Mouse (Mus musculus): ENCODE data around the gene Gad1. TPM values are rescaled to one million over a fixed set of nuclear protein-coding genes. Genes with fewer than 3 reads are reported as not detected.

Gad1 gene
- polyA plus RNA-seq, 1 experiment from 2014 or later = 49.7 TPM

DNA sequence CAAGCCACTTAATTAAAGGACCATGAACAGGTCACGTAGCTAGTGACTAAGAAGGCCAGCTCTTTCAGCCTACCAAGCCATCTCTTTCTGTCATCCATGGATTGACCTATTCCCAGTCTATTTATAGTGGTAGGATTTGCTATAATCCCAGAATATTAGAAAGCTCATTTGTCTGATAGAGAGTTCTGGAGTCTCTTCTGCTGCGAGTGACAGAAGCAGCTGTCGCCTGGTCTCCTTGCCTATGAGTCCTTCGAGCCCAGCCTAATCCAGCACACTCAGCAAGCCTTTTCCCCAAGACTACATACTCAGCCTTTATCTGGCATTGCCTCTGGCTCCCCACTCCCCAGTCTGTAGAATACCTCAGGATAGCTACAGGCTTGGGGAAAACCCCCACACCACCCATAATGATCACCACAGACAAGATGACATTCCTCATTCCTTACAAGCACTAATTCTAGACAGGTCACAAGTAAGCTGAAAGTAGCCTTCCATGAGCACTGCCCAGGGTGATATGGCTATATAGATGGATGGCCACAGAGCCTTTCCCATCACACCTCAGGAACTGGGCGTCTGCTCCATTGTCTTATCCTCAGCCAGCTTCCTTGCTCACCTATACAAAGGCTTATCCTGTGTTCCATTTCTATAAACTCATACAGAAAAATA lies 81.3 kb downstream of the Gad1 start:
- H3K9ac ChIP-seq = no peak overlapping the region
- 86% methylated on average over 5 of the region's 5 CpGs for WGBS
- H3K9me3 ChIP-seq = 0 out of 2 replicates have a peak, but pooled peaks cover 3% of the 10 kb centered on the region
- H3K27ac ChIP-seq = no peak overlapping the region
- H3K4me3 ChIP-seq = no peak overlapping the region
- H3K4me2 ChIP-seq = no peak overlapping the region
- H3K4me1 ChIP-seq (replicated peaks) = peaks cover 12% of the 10 kb centered on the region
- no peaks in the 10 kb centered on the region for H3K27me3 ChIP-seq
- no peaks in the 10 kb centered on the region for H3K36me3 ChIP-seq
- no peak for ATAC-seq (ENCODE audit: low FRiP score)

DNA sequence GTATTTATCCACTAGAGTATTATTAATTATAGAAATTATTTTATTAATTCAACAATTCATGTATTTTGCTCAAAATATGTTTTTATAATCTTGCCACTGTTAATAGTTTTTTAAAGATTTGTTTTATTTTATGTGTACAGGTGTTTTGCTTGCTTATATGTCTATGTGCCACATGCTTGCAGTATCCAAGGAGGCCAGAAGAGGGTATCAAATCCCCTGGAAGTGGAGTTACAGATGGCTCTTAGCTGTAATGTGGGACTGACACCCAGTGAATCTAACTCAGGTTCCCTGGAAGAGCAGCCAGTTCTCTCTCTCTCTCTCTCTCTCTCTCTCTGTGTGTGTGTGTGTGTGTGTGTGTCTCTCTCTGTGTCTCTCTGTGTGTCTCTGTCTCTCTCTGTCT lies 88.1 kb downstream of the Gad1 start:
- H3K4me3 ChIP-seq = no peak overlapping the region
- 0 out of 2 replicates have a peak, but pooled peaks cover 3% of the 10 kb centered on the region for H3K9me3 ChIP-seq
- peaks cover 18% of the 10 kb centered on the region for H3K4me1 ChIP-seq (replicated peaks)
- H3K27me3 ChIP-seq = no peaks in the 10 kb centered on the region
- no peak overlapping the region for H3K27ac ChIP-seq
- no peak overlapping the region for H3K4me2 ChIP-seq
- ATAC-seq (ENCODE audit: low FRiP score) = no peak
- no peak overlapping the region for H3K9ac ChIP-seq
- no peaks in the 10 kb centered on the region for H3K36me3 ChIP-seq

DNA sequence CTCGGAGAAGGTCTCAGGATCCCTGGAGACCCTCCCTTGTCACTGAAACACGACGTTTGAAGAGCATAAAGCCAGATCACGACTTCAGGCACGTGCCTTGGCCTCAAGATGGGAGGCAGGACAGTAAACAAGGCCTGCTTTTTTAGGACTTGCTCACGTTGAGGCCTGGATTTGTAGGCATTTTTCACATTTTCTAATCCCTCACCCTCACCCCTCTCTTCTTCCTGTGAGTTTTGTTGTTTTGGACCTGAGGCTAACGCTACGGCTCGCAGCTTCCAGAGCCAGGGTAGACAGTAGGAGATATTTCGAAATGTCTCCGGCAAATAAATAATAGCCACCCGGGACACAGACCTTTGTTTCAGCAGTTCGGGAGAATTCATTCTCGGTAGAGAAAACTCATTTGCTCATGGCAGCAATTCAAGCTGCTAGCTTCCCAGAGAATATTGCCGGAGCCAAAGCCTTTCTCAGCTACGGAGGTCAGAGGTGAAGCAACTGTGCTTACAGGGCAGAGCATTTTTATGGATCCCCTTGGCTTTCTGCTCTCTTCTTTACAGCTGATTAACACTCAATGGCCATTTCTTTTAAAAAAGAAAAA lies 90.2 kb downstream of the Gad1 start:
- no peaks in the 10 kb centered on the region for H3K9me3 ChIP-seq
- H3K36me3 ChIP-seq = no peaks in the 10 kb centered on the region
- peak overlapping the region; percentile 1; the same call in 1 of the 2 replicates for H3K4me2 ChIP-seq
- no peak overlapping the region for H3K4me3 ChIP-seq
- peak overlapping the region; percentile 59 for H3K27ac ChIP-seq
- 0 out of 2 replicates have a peak overlapping the region, but pooled peaks have one; percentile 14 for H3K9ac ChIP-seq
- whole genome bisulfite sequencing = 36% methylated on average over 16 of the region's 16 CpGs
- peaks cover 18% of the 10 kb centered on the region for H3K4me1 ChIP-seq (replicated peaks)
- H3K27me3 ChIP-seq = no peaks in the 10 kb centered on the region
- no peak for ATAC-seq (ENCODE audit: low FRiP score)

- H3K4me3 ChIP-seq = no peak overlapping the region
- H3K27ac ChIP-seq = no peak overlapping the region
- H3K4me2 ChIP-seq = no peak overlapping the region
- WGBS = 80% methylated on average over 6 of the region's 6 CpGs
- no peak overlapping the region for H3K9ac ChIP-seq
- no peaks in the 10 kb centered on the region for H3K9me3 ChIP-seq
- no peaks in the 10 kb centered on the region for H3K27me3 ChIP-seq
- H3K4me1 ChIP-seq (replicated peaks) = peaks cover 14% of the 10 kb centered on the region
- no peak for ATAC-seq (ENCODE audit: low FRiP score)
- no peaks in the 10 kb centered on the region for H3K36me3 ChIP-seq
Measured at GRCm38 (mm10) chr2:70645266-70645780, 92.5 kb downstream of the Gad1 start.

- H3K4me3 ChIP-seq = no peak overlapping the region
- H3K9ac ChIP-seq = no peak overlapping the region
- H3K27ac ChIP-seq = no peak overlapping the region
- no peaks in the 10 kb centered on the region for H3K9me3 ChIP-seq
- no peak overlapping the region for H3K4me2 ChIP-seq
- H3K4me1 ChIP-seq (replicated peaks) = peaks cover 11% of the 10 kb centered on the region
- no peaks in the 10 kb centered on the region for H3K27me3 ChIP-seq
- 32% methylated on average over 4 of the region's 4 CpGs for WGBS
- no peaks in the 10 kb centered on the region for H3K36me3 ChIP-seq
- ATAC-seq (ENCODE audit: low FRiP score) = no peak
Measured at GRCm38 (mm10) chr2:70647681-70648080, 94.8 kb downstream of the Gad1 start.

- Histone ChIP-seq H3K4me3 (no peak overlapping the region), H3K36me3 (no peaks in the 10 kb centered on the region), H3K9ac (no peak overlapping the region), H3K4me2 (no peak overlapping the region), H3K27me3 (no peaks in the 10 kb centered on the region), H3K27ac (no peak overlapping the region), H3K9me3 (no peaks in the 10 kb centered on the region), H3K4me1 (replicated peaks) (peaks cover 5% of the 10 kb centered on the region)
- 95% methylated on average over 5 of the region's 5 CpGs for WGBS
- no peak for ATAC-seq (ENCODE audit: low FRiP score)
Measured at GRCm38 (mm10) chr2:70648271-70648670, 95.4 kb downstream of the Gad1 start.

DNA sequence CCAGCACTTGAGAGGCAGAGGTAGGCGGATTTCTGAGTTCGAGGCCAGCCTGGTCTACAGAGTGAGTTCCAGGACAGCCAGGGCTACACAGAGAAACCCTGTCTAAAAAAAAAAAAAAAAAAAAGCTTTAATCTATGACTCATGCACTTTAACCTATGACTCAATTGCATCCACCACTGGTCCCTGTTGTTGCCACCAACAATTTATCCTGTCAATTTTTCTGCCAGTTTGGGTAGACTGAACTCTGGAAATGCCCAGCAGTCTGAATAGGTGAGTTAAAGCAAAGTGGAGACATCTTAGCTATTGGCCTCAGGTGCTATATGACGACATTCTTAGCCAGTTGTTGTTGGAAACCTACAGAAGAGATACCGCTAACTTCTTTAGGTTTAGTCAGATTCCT lies 96.6 kb downstream of the Gad1 start:
- Histone ChIP-seq H3K4me2 (no peak overlapping the region), H3K27me3 (no peaks in the 10 kb centered on the region), H3K9me3 (no peaks in the 10 kb centered on the region), H3K4me1 (replicated peaks) (no peaks in the 10 kb centered on the region), H3K27ac (no peak overlapping the region), H3K9ac (no peak overlapping the region), H3K36me3 (no peaks in the 10 kb centered on the region), H3K4me3 (no peak overlapping the region)
- no peak for ATAC-seq (ENCODE audit: low FRiP score)
- WGBS = 91% methylated on average over 4 of the region's 4 CpGs

Other genes with a start within 250 kb of the Gad1 start
- gene Sp5, start 78.1 kb upstream of the Gad1 start, polyA plus RNA-seq (2015; fragmentation: Nextera tagmentation; extraction: Ambion mirVana) = 3.4 and 4.1 TPM in 2 replicates
- 2.3 and 3.8 TPM in 2 replicates for gene Erich2, start 44.3 kb upstream of the Gad1 start, polyA plus RNA-seq (2015; fragmentation: Nextera tagmentation; extraction: Ambion mirVana)
- gene Gorasp2, start 108.5 kb downstream of the Gad1 start, polyA plus RNA-seq (2015; fragmentation: Nextera tagmentation; extraction: Ambion mirVana) = 118 and 127 TPM in 2 replicates
- 3.1 and 3.7 TPM in 2 replicates for gene Gm26558, start 109.0 kb downstream of the Gad1 start, polyA plus RNA-seq (2015; fragmentation: Nextera tagmentation; extraction: Ambion mirVana)